Mouse (Mus musculus) left cerebral cortex, postnatal 10 days (tissue): ENCODE data around the gene Daxx. TPM values are rescaled to one million over a fixed set of nuclear protein-coding genes. Genes with fewer than 3 reads are reported as not detected.
"Not testable (repeated sequence)": the region's sequence is repeated elsewhere in the genome, so short reads cannot be mapped to it uniquely, and the experiment has no call there.

Source experiments
- DNase-seq, 2 experiments: peaks; one replicate each; pipeline ENCODE4 v3.0.0; 2021 to 2022; ENCODE audit warnings: low spot score in 2 of 2, mixed read lengths in 1 of 2; ENCODE audit errors: extremely low spot score in 1 of 2
- intact Hi-C: fragments of 180-260 bp; cut with DNase I; formaldehyde crosslinking; loops from one replicate; pipeline ENCODE4 v1.15.1; 2025
- total RNA-seq, 2 experiments: library from RNA; stranded (reverse); gene quantifications; 2 replicates each; pipeline ENCODE4 v1.2.3; 2021

Daxx gene
- total RNA-seq, 2 experiments from 2014 or later: 26.5 to 28.1 TPM

DNA sequence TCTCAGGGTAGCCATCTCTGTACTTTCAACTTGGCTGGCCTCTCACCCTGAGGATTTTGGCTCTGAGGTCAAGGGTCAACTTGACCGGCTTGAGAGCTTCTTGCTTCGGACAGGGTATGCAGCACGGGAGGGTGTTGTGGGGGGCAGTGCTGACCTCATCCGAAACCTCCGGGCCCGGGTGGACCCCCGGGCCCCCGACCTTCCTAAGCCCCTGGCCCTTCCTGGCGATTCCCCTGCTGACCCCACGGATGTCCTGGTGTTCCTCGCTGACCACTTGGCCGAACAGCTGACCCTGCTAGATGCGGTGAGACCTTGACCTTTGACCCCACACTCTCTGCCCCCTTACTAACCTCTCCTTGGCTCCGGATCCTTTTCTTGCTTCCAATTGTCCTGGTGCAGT is 23.2 kb downstream of the Daxx start:
- intact Hi-C loops: no loop called here
- peak in 1 of 2 experiments; percentile 37 for DNase-seq

DNA sequence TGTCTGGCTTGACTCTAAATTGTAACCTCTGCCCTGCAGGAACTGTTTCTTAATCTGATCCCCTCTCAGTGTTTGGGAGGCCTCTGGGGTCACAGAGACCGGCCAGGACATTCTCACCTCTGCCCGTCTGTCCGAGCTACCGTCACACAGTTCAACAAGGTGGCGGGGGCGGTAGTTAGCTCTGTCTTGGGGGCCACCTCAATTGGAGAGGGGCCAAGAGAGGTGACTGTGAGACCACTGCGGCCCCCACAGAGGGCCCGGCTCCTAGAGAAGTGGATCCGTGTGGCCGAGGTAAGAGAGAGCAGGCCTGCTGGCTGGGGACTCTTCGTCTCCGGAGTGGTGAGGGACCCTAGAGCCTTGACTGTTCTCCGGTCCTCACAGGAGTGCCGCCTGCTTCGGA is 23.8 kb downstream of the Daxx start:
- peak in 1 of 2 experiments; percentile 32 for DNase-seq
- intact Hi-C loops: no loop called here

DNA sequence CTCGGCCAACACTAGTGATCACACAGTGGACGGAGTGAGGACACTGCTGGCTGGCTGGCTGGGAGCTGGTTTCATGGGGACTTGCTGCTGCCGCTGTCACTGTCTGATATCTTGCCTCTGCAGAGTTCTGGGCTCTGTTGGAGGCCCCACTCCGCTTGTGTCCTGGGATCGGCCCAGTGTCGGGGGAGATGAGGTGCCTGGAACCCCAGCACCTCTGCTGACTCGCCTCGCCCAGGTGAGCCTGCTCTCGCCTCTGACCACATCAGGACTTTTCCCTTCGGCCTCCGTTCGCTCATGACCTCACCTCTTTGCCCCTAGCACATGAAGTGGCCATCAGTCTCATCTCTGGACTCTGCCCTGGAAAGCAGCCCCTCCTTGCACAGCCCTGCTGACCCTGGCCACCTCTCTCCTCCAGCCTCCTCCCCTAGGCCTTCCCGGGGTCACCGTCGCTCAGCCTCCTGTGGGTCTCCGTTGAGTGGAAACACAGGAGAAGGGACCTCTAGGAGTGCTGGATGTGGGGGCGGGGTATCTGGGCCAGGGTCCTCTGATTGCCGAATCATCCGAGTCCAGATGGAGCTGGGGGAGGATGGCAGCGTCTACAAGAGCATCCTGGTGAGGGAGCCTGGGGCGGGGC is 26.3 kb downstream of the Daxx start:
- intact Hi-C loops: no loop called here
- peak in 1 of 2 experiments; percentile 50 for DNase-seq

DNA sequence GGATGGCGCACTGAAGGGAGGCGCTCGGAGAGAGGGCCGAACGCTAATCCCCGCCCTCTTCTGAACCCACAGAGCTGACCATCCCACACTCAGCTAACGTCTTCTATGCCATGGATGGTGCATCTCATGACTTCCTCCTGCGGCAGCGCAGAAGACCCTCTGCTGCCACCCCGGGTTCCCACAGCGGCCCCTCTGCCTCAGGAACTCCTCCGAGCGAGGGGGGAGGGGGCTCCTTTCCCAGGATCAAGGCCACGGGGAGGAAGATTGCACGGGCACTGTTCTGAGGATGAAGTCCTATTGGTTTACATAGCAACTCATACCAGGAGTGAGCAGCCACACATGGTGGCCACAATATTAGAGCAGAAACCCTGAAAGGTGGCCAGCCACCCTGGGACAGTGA is 27.8 kb downstream of the Daxx start:
- DNase-seq: peak in 1 of 2 experiments; percentile 36
- intact Hi-C loops: no loop called here

DNA sequence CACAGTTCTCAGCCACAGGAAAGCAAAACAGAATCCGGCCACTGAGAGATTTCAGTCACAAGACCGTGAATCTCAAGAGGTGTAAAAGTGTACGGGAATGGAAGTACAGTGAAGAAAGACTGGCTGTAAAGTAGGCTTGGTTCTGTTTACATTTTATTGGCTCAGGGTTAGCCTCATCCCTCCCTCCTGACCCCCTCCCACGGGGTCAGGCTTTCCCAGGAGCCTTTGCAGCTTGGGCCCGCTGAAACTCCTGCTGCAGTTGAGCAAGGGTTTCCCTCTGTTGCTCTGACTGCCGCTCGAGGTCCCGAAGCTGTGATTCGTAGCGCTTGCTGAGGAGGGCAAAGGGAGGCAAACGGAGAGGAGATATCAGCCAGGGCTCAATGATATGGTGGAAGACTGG is 29.6 kb downstream of the Daxx start:
- intact Hi-C loops: no loop called here

DNA sequence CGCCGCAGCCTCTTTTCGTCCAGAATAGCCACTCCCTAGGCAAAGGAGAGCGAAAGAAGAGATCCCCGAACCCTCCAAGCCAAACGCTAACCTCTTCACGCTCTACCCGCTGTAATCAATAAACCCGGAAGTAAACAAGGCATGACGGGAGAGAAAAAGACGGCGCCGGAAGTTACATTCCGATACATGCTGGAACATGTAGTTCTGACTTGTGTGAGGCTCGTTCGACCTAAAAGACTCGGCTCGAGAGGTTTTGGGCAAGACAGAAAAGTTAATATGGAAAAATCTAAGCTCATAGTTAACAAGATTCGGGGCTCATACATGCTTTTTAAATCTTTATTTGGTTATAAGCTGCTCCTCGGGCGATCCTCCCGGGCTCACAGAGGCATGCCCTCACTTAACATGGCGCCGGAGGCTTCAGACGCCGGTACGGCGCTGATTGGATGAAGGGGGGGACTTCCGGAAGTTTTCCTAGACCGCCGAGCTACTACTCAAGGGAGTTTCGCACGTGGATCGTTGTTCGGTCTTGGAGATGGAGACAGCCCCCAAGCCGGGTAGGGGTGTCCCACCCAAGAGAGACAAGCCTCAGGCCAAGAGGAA is 31.1 kb downstream of the Daxx start, which contains the start of the genes Pfdn6 and Wdr46:
Pfdn6 (minus strand) TSS at position 138 of the 600 bp plus-strand sequence.
Wdr46 (plus strand) TSS at position 455 of the 600 bp plus-strand sequence.
- peak; percentile 81 to 89 for DNase-seq
- intact Hi-C loops: no loop called here

More for the DNA sequence above, 29.6 kb downstream of the Daxx start:
- peak in 1 of 2 experiments; percentile 37 for DNase-seq

DNA sequence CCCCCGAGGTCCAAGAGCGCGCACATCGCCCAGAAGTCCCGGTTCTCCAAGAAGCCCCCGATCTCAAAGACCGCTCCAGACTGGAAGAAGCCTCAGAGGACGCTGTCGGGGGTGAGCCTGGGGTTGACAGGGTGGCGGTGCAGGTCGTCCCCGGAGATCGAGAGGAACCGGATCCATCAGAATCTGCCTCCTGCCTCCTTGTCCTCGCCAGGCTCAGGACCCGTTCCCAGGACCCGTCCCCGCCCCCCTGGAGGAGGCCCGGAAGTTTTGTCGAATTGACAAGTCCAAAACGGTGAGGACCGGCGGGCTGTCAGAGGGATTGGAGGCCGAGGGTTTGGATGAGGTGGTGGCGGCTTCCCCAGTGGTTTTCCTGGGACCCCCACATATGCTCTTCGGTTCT is 31.8 kb downstream of the Daxx start:
- intact Hi-C loops: no loop called here
- peak in 1 of 2 experiments; percentile 66 for DNase-seq

DNA sequence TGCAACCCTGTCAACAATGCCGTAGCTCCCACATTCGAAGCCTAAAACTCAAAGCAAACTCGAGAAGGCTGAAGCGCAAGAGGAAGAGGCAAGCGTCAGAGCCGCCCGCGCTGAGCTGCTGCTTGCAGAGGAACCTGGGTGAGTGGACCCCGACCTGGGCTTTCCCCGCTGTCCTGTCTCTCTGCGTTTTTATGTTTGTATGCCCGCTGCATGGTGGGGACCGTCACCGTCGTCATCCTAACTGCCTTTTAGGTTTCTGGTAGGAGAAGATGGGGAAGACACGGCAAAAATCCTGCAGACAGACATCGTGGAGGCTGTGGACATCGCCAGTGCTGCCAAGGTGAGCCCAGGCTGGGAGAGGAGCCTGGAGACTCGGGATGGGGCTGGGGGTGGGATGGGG is 32.2 kb downstream of the Daxx start:
- intact Hi-C loops: no loop called here
- DNase-seq: peak in 1 of 2 experiments; percentile 26

DNA sequence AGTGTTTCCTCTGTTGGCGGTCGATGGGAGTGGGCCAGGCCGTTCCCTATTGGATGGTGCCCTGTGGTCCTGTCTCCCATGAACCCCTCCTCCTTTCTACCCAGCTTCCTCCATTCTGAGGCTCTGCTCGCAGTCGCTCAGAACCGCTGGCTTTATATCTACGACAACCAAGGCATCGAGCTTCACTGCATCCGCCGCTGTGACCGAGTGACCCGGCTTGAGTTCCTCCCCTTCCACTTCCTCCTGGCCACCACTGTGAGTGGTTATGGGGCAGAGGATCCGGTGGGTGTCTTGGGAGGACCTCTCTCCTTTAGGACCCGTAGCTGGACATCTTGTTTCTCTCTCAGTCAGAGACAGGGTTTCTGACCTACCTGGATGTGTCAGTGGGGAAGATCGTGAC is 34.2 kb downstream of the Daxx start:
- DNase-seq: peak in 1 of 2 experiments; percentile 21
- intact Hi-C loops: no loop called here

DNA sequence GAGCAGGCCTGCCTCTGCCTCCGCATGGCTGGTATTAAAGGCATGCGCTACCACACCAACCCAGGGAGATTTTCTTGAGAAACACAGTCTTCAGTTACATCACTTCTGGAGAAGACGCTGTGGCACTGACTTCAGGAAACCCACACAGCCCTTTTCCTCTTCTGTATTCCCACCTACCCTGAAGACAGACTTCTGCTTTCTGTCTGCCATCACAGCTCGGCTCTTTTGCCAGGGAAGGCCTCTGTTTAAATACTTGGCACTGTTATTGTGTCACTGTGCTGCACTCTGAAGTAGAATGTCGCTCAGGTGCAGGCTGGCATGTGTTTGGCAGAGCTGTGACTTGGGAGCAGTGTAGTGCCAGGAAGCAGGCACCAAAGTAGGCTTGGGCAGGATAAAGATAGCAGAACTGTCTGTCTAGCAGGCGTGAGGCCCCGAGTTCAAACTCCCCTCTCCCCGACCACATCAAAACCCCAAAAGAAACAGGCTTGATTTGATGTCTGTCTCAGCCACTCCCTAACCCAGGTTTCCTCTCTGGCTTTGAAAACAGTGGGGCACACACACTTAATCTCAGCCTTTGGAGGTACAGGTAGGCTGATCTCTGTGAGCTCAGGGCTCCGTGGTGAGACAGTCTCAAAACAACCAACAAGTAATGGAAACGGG is 38.3 kb downstream of the Daxx start:
- no peak for DNase-seq
- intact Hi-C loops: no loop called here

DNA sequence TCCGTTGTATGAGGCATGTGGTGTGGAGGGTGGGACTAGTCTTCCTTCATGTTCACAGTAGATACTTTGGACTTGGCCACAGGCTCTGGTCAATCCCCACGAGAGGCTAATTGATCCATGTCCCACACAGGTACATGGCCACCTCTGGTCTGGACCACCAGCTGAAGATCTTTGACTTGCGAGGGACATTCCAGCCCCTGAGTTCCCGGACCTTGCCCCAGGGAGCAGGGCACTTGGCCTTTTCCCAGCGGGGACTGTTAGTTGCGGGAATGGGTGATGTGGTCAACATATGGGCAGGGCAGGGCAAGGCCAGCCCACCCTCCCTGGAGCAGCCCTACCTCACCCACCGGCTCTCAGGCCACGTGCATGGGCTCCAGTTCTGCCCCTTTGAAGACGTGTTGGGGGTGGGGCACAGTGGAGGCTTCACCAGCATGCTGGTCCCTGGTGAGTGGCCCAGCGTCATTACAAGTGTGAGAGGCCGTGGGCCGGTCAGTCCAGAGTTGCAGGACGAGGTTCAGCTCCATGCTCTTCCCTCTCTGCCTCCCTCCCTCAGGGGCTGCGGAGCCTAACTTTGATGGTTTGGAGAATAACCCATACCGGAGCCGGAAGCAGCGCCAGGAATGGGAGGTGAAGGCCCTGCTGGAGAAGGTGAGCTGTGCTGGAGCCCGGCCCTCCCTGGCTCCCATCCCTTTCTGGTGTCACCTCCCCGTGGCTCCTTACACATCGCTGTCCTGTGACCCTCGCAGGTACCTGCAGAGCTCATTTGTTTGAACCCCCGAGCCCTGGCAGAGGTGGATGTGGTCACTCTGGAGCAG is 39.1 kb downstream of the Daxx start:
- intact Hi-C loops: no loop called here
- peak in 1 of 2 experiments; percentile 32 for DNase-seq

DNA sequence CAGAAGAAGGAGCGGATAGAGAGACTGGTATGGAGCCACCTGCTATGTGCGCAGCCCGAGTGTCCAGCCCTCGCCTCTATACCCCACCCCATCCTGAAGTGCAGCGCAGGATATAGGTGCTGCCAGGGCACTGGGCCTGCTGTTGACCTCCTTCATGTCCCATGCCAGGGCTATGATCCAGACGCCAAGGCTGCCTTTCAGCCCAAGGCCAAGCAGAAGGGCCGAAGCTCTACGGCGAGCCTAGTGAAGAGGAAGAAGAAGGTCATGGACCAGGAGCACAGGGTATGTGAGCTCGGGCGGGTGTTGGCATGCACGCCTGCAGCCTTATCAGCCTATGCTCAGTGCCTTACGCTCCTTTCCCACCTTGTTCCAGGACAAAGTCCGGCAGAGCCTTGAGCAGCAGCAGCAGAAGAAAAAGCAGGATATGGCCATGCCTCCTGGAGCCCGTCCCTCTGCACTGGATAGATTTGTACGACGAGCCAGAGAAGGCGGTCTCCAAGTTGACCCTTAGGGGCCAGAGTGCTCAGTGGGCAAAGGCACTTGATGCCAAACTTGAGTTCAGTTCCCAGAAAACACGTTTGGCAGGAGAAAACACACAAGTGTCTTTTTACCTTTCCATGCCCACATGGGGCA is 39.8 kb downstream of the Daxx start:
- DNase-seq: peak in 1 of 2 experiments; percentile 31
- intact Hi-C loops: no loop called here

DNA sequence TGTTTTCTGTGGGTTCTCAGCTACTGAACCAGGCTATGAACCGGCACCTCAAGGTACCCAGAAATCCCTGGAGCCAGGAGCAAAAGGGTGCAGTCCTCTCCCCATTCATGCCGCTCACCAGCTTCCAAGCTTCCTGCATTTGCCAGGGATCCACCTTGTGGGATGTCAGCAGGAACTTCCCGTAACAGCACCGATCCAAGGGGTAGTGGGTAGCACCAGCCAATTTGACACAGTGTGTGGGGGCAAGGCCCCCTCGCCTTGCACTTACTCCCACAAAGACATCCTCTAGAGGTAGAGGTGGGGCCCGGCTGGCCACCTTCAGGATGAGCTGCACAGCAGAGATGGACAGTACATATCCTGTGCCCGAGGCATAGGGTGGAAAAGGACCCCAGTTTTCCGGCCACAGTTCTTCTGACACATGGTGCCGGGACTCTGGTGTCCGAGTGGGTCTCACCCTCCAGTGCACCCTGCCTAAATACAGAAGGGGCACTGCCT is 41.0 kb downstream of the Daxx start:
- intact Hi-C loops: no loop called here

DNA sequence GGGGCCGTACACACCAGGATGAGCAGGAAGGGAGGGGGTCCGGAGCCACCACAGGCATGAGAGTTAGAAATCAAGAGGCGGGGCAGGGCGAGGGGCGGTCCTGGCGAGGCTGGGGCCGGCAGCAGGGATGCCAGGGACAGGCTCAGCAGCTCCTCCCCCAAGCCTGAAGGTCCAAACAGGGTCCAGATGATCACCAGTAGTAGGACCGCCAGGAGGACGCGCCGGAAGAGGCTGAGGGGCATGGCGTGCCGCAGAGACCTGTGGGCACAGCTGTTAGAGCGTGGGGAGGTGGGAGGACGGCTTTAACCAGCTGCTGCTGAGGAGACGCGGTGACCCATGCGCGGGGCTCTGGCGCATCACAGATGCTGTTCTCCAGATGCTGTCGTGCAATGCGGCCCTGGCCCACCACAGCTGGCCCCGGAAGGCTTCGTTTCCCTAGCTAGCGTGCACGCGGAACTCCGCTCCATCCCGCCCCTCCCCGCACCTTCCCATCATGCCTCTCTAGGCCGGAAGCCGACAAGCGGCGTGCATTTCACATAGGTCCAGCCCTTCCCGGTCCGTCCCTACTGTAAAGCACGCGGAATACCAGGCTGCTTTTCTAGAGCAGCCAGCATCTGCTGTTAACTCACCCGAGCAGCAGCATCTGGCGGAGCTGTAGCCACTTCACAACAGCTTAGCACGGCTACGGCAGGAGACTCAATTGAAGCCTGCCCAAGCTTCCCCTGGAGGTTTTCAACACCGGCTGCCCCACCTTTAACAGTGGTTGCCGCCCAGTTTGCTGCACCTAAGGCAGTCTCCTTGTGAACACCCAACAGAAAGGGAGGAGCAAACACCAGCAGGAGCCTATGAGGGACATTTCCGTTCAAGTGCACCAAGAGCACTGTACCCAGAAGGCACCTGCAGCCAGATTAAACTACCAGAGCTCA is 42.1 kb downstream of the Daxx start, which contains the start of gene B3galt4:
B3galt4 (minus strand) TSS at position 468 of the 926 bp plus-strand sequence.
- intact Hi-C loops: no loop called here
- peak in 1 of 2 experiments; percentile 91 for DNase-seq

More for the DNA sequence above, 41.0 kb downstream of the Daxx start:
- DNase-seq: peak in 1 of 2 experiments; percentile 27

DNA sequence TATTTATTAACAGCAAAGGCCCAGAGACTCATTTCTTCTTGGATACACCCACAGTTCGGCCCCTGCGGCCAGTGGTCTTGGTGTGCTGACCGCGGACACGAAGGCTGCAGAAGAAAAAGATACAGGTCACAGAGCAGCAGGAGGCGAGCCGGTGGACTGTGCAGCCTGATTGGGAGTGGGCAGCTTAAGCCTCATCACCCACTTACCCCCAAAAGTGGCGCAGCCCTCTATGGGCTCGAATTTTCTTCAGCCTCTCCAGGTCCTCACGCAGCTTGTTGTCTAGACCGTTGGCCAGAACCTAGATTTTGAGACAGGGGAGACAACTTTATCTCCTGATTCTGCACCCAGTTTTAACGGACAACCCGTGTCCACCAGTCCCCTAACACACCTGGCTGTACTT is 42.8 kb downstream of the Daxx start:
- DNase-seq, intact Hi-C loops: not testable (repeated sequence)

DNA sequence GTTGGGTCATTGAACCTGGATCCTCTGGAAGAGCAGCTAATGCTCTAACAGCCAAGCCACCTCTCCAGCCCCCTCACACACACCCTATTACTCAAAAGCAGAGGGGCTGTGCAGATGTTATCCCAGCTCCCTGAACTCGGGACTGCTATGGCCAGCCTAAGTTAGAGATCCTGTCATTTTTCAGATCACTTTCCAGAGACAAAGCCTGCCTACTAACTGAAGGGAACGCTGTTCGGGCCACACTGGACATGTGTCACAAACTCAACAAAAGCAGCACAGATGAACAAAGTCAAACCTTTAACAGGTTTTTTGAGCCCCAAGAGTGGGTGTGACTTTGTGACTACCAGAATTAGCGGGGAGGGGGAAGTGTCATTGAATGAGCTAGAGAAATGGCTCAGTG is 43.7 kb downstream of the Daxx start:
- intact Hi-C loops: no loop called here

DNA sequence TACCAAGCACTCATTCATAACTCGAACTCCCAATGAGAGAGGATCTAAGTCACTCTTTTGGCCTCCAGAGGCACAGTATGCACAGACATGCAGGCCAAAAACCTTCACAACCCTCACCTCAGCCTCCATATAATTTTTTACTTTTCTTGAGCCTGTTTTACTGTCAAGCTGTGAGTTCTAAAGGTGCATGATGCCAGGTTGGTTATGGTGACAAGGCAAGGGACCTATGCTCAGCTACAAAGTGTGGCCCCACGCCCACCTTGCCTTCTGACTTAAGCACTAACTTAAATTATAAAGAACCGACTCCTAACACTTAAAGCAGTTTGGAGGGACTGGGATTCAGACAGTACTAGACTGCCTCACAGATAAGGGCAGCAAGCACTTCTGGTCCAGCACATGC is 44.1 kb downstream of the Daxx start:
- intact Hi-C loops: no loop called here
- no peak for DNase-seq

More for the DNA sequence above, 43.7 kb downstream of the Daxx start:
- no peak for DNase-seq
